Mouse (Mus musculus) granulocyte monocyte progenitor cell, adult 5-6 weeks (primary cell): ENCODE data around the gene Atxn7. TPM values are rescaled to one million over a fixed set of nuclear protein-coding genes. Genes with fewer than 3 reads are reported as not detected.
A peak's percentile ranks its signal among the peaks of the same experiment; 100 is the strongest.

ENCODE experiments used
- ATAC-seq: replicated peaks from 2 replicates; pipeline ENCODE4 v1.8.0; 2016; ENCODE audit warnings: mild to moderate bottlenecking, moderate TSS enrichment, inconsistent platforms; ENCODE audit not compliant: poor library complexity, severe bottlenecking
- total RNA-seq, 2 experiments: library from RNA; stranded (forward) in 1 of 2; stranded (reverse) in 1 of 2; fragments of 200-712, 200-1000 nt in 1 of 2; fragments of >200 nt in 1 of 2; fragmentation: Nextera tagmentation in 1 of 2; gene quantifications; 2 replicates each; pipeline ENCODE4 v1.2.3; 2014 to 2017

Atxn7 gene
- total RNA-seq, 2 experiments from 2014 or later: 11.3 to 14.3 TPM

GRCm38 (mm10) chr14:14104213-14104929 lies 143.1 kb downstream of the Atxn7 start:
- ATAC-seq: peak; percentile 71

GRCm38 (mm10) chr14:14104930-14105318 lies 143.7 kb downstream of the Atxn7 start:
- no peak for ATAC-seq

GRCm38 (mm10) chr14:14110710-14111109 lies 149.5 kb downstream of the Atxn7 start:
- ATAC-seq: no peak

GRCm38 (mm10) chr14:14120230-14121096 lies 159.2 kb downstream of the Atxn7 start, which contains the start of gene Psmd6:
Gene Psmd6, minus strand, starts transcription at chr14:14120984.
- peak; percentile 99 for ATAC-seq

Other genes starting within 250 kb of the Atxn7 start
- gene Gm281, start 47.0 kb upstream of the Atxn7 start, total RNA-seq (2014; fragmentation: Nextera tagmentation): not detected in 2 replicates
- not detected in 2 replicates for gene Gm281, start 47.0 kb upstream of the Atxn7 start, total RNA-seq (2017)
- 188 and 219 TPM in 2 replicates for gene Thoc7, start 412 bp downstream of the Atxn7 start, total RNA-seq (2014; fragmentation: Nextera tagmentation)
- 347 and 460 TPM in 2 replicates for gene Thoc7, start 412 bp downstream of the Atxn7 start, total RNA-seq (2017)
- gene Psmd6, start 159.5 kb downstream of the Atxn7 start, total RNA-seq (2014; fragmentation: Nextera tagmentation): 108 and 137 TPM in 2 replicates
- gene Psmd6, start 159.5 kb downstream of the Atxn7 start, total RNA-seq (2017): 265 and 275 TPM in 2 replicates
- gene Olfr720, start 225.4 kb downstream of the Atxn7 start, total RNA-seq (2014; fragmentation: Nextera tagmentation): not detected in 2 replicates
- not detected in 2 replicates for gene Olfr720, start 225.4 kb downstream of the Atxn7 start, total RNA-seq (2017)